Mouse (Mus musculus) granulocyte monocyte progenitor cell, adult 5-6 weeks (primary cell): ENCODE measurements at regions not wholly inside any gene's neighbourhood (a gene's known extent, or its start where the extent isn't known, plus 50 kb on each side); places are given as distances from the start of the nearest gene placed in this dataset.

Experiments used
- ATAC-seq: replicated peaks from 2 replicates; pipeline ENCODE4 v1.8.0; 2016; ENCODE audit warnings: mild to moderate bottlenecking, moderate TSS enrichment, inconsistent platforms; ENCODE audit not compliant: poor library complexity, severe bottlenecking

- ATAC-seq = no peak
Measured at GRCm38 (mm10) chr12:25364966-25365568, 268.1 kb upstream of the Id2 start.

GRCm38 (mm10) chr12:25363839-25364238 lies 266.9 kb upstream of the Id2 start:
- ATAC-seq = no peak

GRCm38 (mm10) chr12:25363341-25363740 lies 266.4 kb upstream of the Id2 start:
- no peak for ATAC-seq

- ATAC-seq = no peak
Measured at GRCm38 (mm10) chr12:25362771-25363170, 265.8 kb upstream of the Id2 start.

- no peak for ATAC-seq
Measured at GRCm38 (mm10) chr12:25360726-25361125, 263.8 kb upstream of the Id2 start.

GRCm38 (mm10) chr12:25359931-25360330 lies 263.0 kb upstream of the Id2 start:
- ATAC-seq = no peak

GRCm38 (mm10) chr12:25358846-25359525 lies 262.0 kb upstream of the Id2 start:
- no peak for ATAC-seq

GRCm38 (mm10) chr12:25356774-25357173 lies 259.8 kb upstream of the Id2 start:
- peak; percentile 31 for ATAC-seq

- 0 out of 2 replicates have a peak, but pooled peaks have one; percentile 35 for ATAC-seq
Measured at GRCm38 (mm10) chr12:25355217-25355616, 258.3 kb upstream of the Id2 start.

GRCm38 (mm10) chr12:25353402-25353896 lies 256.5 kb upstream of the Id2 start:
- ATAC-seq = no peak

GRCm38 (mm10) chr12:25352160-25352559 lies 255.2 kb upstream of the Id2 start:
- ATAC-seq = peak; percentile 82

- ATAC-seq = no peak
Measured at GRCm38 (mm10) chr12:25344354-25344753, 247.4 kb upstream of the Id2 start.

- ATAC-seq = no peak
Measured at GRCm38 (mm10) chr12:25338771-25339170, 241.8 kb upstream of the Id2 start.

GRCm38 (mm10) chr12:25335930-25336329 lies 239.0 kb upstream of the Id2 start:
- no peak for ATAC-seq

- ATAC-seq = 0 out of 2 replicates have a peak, but pooled peaks have one; percentile 12
Measured at GRCm38 (mm10) chr12:25335069-25335468, 238.1 kb upstream of the Id2 start.

- ATAC-seq = no peak
Measured at GRCm38 (mm10) chr12:25332384-25333035, 235.6 kb upstream of the Id2 start.

- peak; percentile 96 for ATAC-seq
Measured at GRCm38 (mm10) chr12:25330004-25330708, 233.2 kb upstream of the Id2 start.

GRCm38 (mm10) chr12:25325901-25326300 lies 229.0 kb upstream of the Id2 start:
- peak; percentile 61 for ATAC-seq

- ATAC-seq = no peak
Measured at GRCm38 (mm10) chr12:25323171-25323570, 226.2 kb upstream of the Id2 start.

GRCm38 (mm10) chr12:25320262-25320767 lies 223.4 kb upstream of the Id2 start:
- no peak for ATAC-seq

- peak; percentile 91 for ATAC-seq
Measured at GRCm38 (mm10) chr12:25319846-25320245, 222.9 kb upstream of the Id2 start.
